Mouse (Mus musculus) CH12.LX (cell line): ENCODE results near the gene 6430548M08Rik.

Source experiments
- CTCF ChIP-seq, 2 experiments: IDR thresholded peaks in 1 of 2; conservative IDR thresholded peaks in 1 of 2; 2 replicates each; pipeline ENCODE4 v1.5.1; 2011 to 2012; ENCODE audit warnings: low read depth in 2 of 2, low read length in 2 of 2, improper control_type of control experiment in 1 of 2, inconsistent platforms in 1 of 2, mild to moderate bottlenecking in 1 of 2, moderate library complexity in 1 of 2
- ELF1 ChIP-seq: IDR thresholded peaks from 2 replicates; pipeline ENCODE4 v1.6.1; 2014; ENCODE audit warnings: low read depth, mild to moderate bottlenecking, inconsistent platforms, low read length, improper control_type of control experiment
- EP300 ChIP-seq: IDR thresholded peaks from 2 replicates; pipeline ENCODE4 v1.6.1; 2011; ENCODE audit warnings: low read length, improper control_type of control experiment
- TBP ChIP-seq: conservative IDR thresholded peaks from 2 replicates; pipeline ENCODE4 v1.6.1; 2011; ENCODE audit warnings: low read depth, low read length, improper control_type of control experiment
- UBTF ChIP-seq: IDR thresholded peaks from 2 replicates; pipeline ENCODE4 v1.6.1; 2012; ENCODE audit warnings: low read depth, mild to moderate bottlenecking, inconsistent platforms, low read length, improper control_type of control experiment, moderate library complexity
- ZMIZ1 ChIP-seq: IDR thresholded peaks from 2 replicates; pipeline ENCODE4 v1.6.1; 2012; ENCODE audit warnings: low read depth, mild to moderate bottlenecking, inconsistent platforms, low read length, improper control_type of control experiment

DNA sequence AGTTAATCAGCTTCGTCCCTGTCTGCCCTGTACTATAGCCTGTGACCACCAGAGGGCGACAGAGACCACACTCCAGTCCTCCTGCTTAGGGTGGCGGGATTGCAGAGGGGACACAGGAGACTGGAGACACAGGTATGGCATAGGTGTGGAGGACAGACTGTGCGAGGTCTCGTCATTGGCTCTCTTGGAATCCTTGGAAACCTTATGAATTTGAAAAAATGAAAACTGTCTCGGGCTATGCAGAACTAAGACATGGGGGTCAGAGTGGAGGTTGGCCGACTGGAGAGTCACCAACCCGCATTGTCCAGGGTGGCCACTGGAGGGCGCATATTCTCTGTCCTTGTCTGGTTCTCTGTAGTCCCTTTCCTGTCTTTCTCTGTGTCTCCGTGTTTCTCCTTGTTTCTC lies 65.1 kb downstream of the 6430548M08Rik start:
- TF ChIP-seq TBP (no peak), CTCF (conservative IDR thresholded peaks at IDR 0.05 in 1 of 2, IDR thresholded peaks at IDR 0.05 in 1 of 2; ENCODE audit: low read depth in 2 of 2, low read length in 2 of 2) (peak; percentile 84 to 97), UBTF (no peak), EP300 (no peak), ELF1 (no peak), ZMIZ1 (no peak)
